Mouse (Mus musculus): ENCODE results near the gene Pde4a.

Gene Pde4a

GRCm38 (mm10) chr9:21148427-21148826 is 17.1 kb upstream of the Pde4a start:
- no peak for DNase-seq (ENCODE audit: low spot score in 2 of 2)

- no peak for DNase-seq (ENCODE audit: low spot score in 2 of 2)
These were observed 16.3 kb upstream of the Pde4a start for GRCm38 (mm10) chr9:21149077-21149653.

- DNase-seq (ENCODE audit: low spot score in 2 of 2): peak; percentile 84 to 95
These were observed 15.7 kb upstream of the Pde4a start, which contains the start of gene Cdc37 for GRCm38 (mm10) chr9:21149654-21150419. Gene Cdc37, minus strand, starts transcription at chr9:21149982.

GRCm38 (mm10) chr9:21152715-21153114 is 12.8 kb upstream of the Pde4a start:
- DNase-seq (ENCODE audit: low spot score in 2 of 2): peak in 1 of 2 experiments; percentile 62

- no peak for DNase-seq (ENCODE audit: low spot score in 2 of 2)
These were observed 12.2 kb upstream of the Pde4a start for GRCm38 (mm10) chr9:21153331-21153730.

GRCm38 (mm10) chr9:21153833-21154232 is 11.7 kb upstream of the Pde4a start:
- DNase-seq (ENCODE audit: low spot score in 2 of 2): no peak

- no peak for DNase-seq (ENCODE audit: low spot score in 2 of 2)
These were observed 10.7 kb upstream of the Pde4a start for GRCm38 (mm10) chr9:21154787-21155186.

- peak; percentile 82 to 89 for DNase-seq (ENCODE audit: low spot score in 2 of 2)
These were observed 4.2 kb upstream of the Pde4a start for GRCm38 (mm10) chr9:21161209-21161909.

- no peak for DNase-seq (ENCODE audit: low spot score in 2 of 2)
These were observed 2.1 kb upstream of the Pde4a start for GRCm38 (mm10) chr9:21163086-21164050.

GRCm38 (mm10) chr9:21164072-21164471 is 1.4 kb upstream of the Pde4a start:
- peak in 1 of 2 experiments; percentile 37 for DNase-seq (ENCODE audit: low spot score in 2 of 2)

GRCm38 (mm10) chr9:21165952-21166451 is 488 bp downstream of the Pde4a start:
- DNase-seq (ENCODE audit: low spot score in 2 of 2): peak in 1 of 2 experiments; percentile 72

- no peak for DNase-seq (ENCODE audit: low spot score in 2 of 2)
These were observed 1.0 kb downstream of the Pde4a start for GRCm38 (mm10) chr9:21166516-21166915.

- DNase-seq (ENCODE audit: low spot score in 2 of 2): peak in 1 of 2 experiments; percentile 41
These were observed 1.9 kb downstream of the Pde4a start for GRCm38 (mm10) chr9:21167140-21168097.

- DNase-seq (ENCODE audit: low spot score in 2 of 2): peak; percentile 77 to 89
These were observed 2.9 kb downstream of the Pde4a start for GRCm38 (mm10) chr9:21168161-21169123.

- no peak for DNase-seq (ENCODE audit: low spot score in 2 of 2)
These were observed 3.6 kb downstream of the Pde4a start for GRCm38 (mm10) chr9:21169157-21169556.

GRCm38 (mm10) chr9:21172364-21172763 is 6.8 kb downstream of the Pde4a start:
- DNase-seq (ENCODE audit: low spot score in 2 of 2): no peak

- DNase-seq (ENCODE audit: low spot score in 2 of 2): no peak
These were observed 14.9 kb downstream of the Pde4a start for GRCm38 (mm10) chr9:21180402-21180801.

GRCm38 (mm10) chr9:21180841-21181240 is 15.3 kb downstream of the Pde4a start:
- no peak for DNase-seq (ENCODE audit: low spot score in 2 of 2)

Measured in spleen, postnatal 10 days (tissue).